Mouse (Mus musculus): ENCODE data around the gene Erich4. TPM values are rescaled to one million over a fixed set of nuclear protein-coding genes. Genes with fewer than 3 reads are reported as not detected.

Gene Erich4
- polyA plus RNA-seq (2015; fragmentation: Nextera tagmentation; extraction: Ambion mirVana): 3.2 and 3.9 TPM in 2 replicates

GRCm38 (mm10) chr7:25615706-25616011 lies at the start of gene Erich4:
Erich4 (minus strand) TSS chr7:25615892.
- ATAC-seq (ENCODE audit: insufficient read depth, low FRiP score, low read depth): no peak
- Histone ChIP-seq H3K36me3 (no peaks in the 10 kb centered on the region), H3K9me3 (no peaks in the 10 kb centered on the region), H3K4me3 (replicated peaks) (no peak within 1 kb of the TSS), H3K9ac (no peak within 1 kb of the TSS), H3K4me2 (no peak within 1 kb of the TSS), H3K27me3 (replicated peaks) (no peaks in the 10 kb centered on the region), H3K27ac (no peak within 1 kb of the TSS), H3K4me1 (peaks cover 9% of the 10 kb centered on the region)
- 82% methylated on average over 5 of the region's 5 CpGs for WGBS

GRCm38 (mm10) chr7:25658657-25659472 lies 43.2 kb upstream of the Erich4 start, which contains the start of the genes Bckdha and Exosc5:
Bckdha (minus strand) TSS chr7:25658981.
Exosc5 (plus strand) TSS chr7:25659164.
- Histone ChIP-seq H3K4me3 (replicated peaks) (peak within 1 kb of the TSS; percentile 67), H3K36me3 (no peaks in the 10 kb centered on the region; the same call in 1 of the 2 replicates), H3K4me2 (peak within 1 kb of the TSS; percentile 72), H3K9ac (peak within 1 kb of the TSS; percentile 47), H3K9me3 (no peaks in the 10 kb centered on the region), H3K27me3 (replicated peaks) (no peaks in the 10 kb centered on the region), H3K27ac (peak within 1 kb of the TSS; percentile 78), H3K4me1 (peaks cover 11% of the 10 kb centered on the region)
- peak; percentile 98 for ATAC-seq (ENCODE audit: insufficient read depth, low FRiP score, low read depth)
- WGBS: under 1% methylated on average over 50 of the region's 50 CpGs

GRCm38 (mm10) chr7:25657785-25658184 lies 42.1 kb upstream of the Erich4 start:
- 25% methylated on average over 10 of the region's 10 CpGs for whole genome bisulfite sequencing
- Histone ChIP-seq H3K27ac (no peak overlapping the region), H3K9ac (peak overlapping the region; percentile 43; the same call in 1 of the 2 replicates)

GRCm38 (mm10) chr7:25655601-25656428 lies 40.1 kb upstream of the Erich4 start:
- Histone ChIP-seq H3K36me3 (no peaks in the 10 kb centered on the region), H3K27ac (no peak overlapping the region), H3K4me1 (peaks cover 11% of the 10 kb centered on the region), H3K4me3 (replicated peaks) (no peak overlapping the region), H3K9me3 (no peaks in the 10 kb centered on the region), H3K4me2 (no peak overlapping the region), H3K9ac (no peak overlapping the region), H3K27me3 (replicated peaks) (no peaks in the 10 kb centered on the region)
- ATAC-seq (ENCODE audit: insufficient read depth, low FRiP score, low read depth): no peak
- 68% methylated on average over 11 of the region's 11 CpGs for WGBS

More at GRCm38 (mm10) chr7:25657785-25658184, 42.1 kb upstream of the Erich4 start:
- Histone ChIP-seq H3K4me1 (peaks cover 11% of the 10 kb centered on the region), H3K9me3 (no peaks in the 10 kb centered on the region), H3K4me2 (peak overlapping the region; percentile 72), H3K36me3 (no peaks in the 10 kb centered on the region), H3K27me3 (replicated peaks) (no peaks in the 10 kb centered on the region), H3K4me3 (replicated peaks) (peak overlapping the region; percentile 67)
- no peak for ATAC-seq (ENCODE audit: insufficient read depth, low FRiP score, low read depth)

- no peaks in the 10 kb centered on the region for H3K27me3 ChIP-seq (replicated peaks)
- 71% methylated on average over 12 of the region's 12 CpGs for WGBS
- ATAC-seq (ENCODE audit: insufficient read depth, low FRiP score, low read depth): no peak
- H3K4me2 ChIP-seq: no peak overlapping the region
- H3K4me3 ChIP-seq (replicated peaks): no peak overlapping the region
- H3K4me1 ChIP-seq: no peaks in the 10 kb centered on the region
- no peak overlapping the region for H3K27ac ChIP-seq
- no peaks in the 10 kb centered on the region for H3K36me3 ChIP-seq
- no peak overlapping the region for H3K9ac ChIP-seq
- H3K9me3 ChIP-seq: no peaks in the 10 kb centered on the region
Observed at GRCm38 (mm10) chr7:25652244-25652759, 36.6 kb upstream of the Erich4 start.

- H3K27me3 ChIP-seq (replicated peaks): no peaks in the 10 kb centered on the region
- no peak for ATAC-seq (ENCODE audit: insufficient read depth, low FRiP score, low read depth)
- H3K9ac ChIP-seq: no peak overlapping the region
- no peak overlapping the region for H3K27ac ChIP-seq
- no peaks in the 10 kb centered on the region for H3K4me1 ChIP-seq
- no peak overlapping the region for H3K4me2 ChIP-seq
- no peaks in the 10 kb centered on the region for H3K36me3 ChIP-seq
- H3K4me3 ChIP-seq (replicated peaks): no peak overlapping the region
- 89% methylated on average over 8 of the region's 8 CpGs for WGBS
- H3K9me3 ChIP-seq: no peaks in the 10 kb centered on the region
Observed at GRCm38 (mm10) chr7:25651281-25651680, 35.6 kb upstream of the Erich4 start.

GRCm38 (mm10) chr7:25649839-25650238 lies 34.1 kb upstream of the Erich4 start:
- 75% methylated on average over 5 of the region's 5 CpGs for WGBS
- Histone ChIP-seq H3K9me3 (no peaks in the 10 kb centered on the region), H3K4me1 (no peaks in the 10 kb centered on the region), H3K27me3 (replicated peaks) (no peaks in the 10 kb centered on the region), H3K9ac (no peak overlapping the region), H3K36me3 (no peaks in the 10 kb centered on the region), H3K27ac (no peak overlapping the region), H3K4me3 (replicated peaks) (no peak overlapping the region), H3K4me2 (no peak overlapping the region)
- no peak for ATAC-seq (ENCODE audit: insufficient read depth, low FRiP score, low read depth)

- Histone ChIP-seq H3K4me1 (no peaks in the 10 kb centered on the region), H3K4me2 (no peak overlapping the region), H3K27ac (no peak overlapping the region), H3K27me3 (replicated peaks) (no peaks in the 10 kb centered on the region), H3K36me3 (no peaks in the 10 kb centered on the region), H3K9ac (no peak overlapping the region), H3K9me3 (no peaks in the 10 kb centered on the region), H3K4me3 (replicated peaks) (no peak overlapping the region)
- ATAC-seq (ENCODE audit: insufficient read depth, low FRiP score, low read depth): no peak
- WGBS: 47% methylated on average over 5 of the region's 5 CpGs
Observed at GRCm38 (mm10) chr7:25647574-25648123, 32.0 kb upstream of the Erich4 start.

- Histone ChIP-seq H3K27ac (no peak overlapping the region), H3K9ac (no peak overlapping the region), H3K4me1 (no peaks in the 10 kb centered on the region), H3K27me3 (replicated peaks) (no peaks in the 10 kb centered on the region), H3K36me3 (no peaks in the 10 kb centered on the region), H3K4me2 (no peak overlapping the region), H3K4me3 (replicated peaks) (no peak overlapping the region), H3K9me3 (no peaks in the 10 kb centered on the region)
- ATAC-seq (ENCODE audit: insufficient read depth, low FRiP score, low read depth): no peak
- 71% methylated on average over 14 of the region's 14 CpGs for WGBS
Observed at GRCm38 (mm10) chr7:25645074-25645473, 29.4 kb upstream of the Erich4 start.

- no peaks in the 10 kb centered on the region for H3K9me3 ChIP-seq
- WGBS: 73% methylated on average over 4 of the region's 4 CpGs
- H3K4me1 ChIP-seq: no peaks in the 10 kb centered on the region
- H3K27me3 ChIP-seq (replicated peaks): no peaks in the 10 kb centered on the region
- H3K4me3 ChIP-seq (replicated peaks): no peak overlapping the region
- no peak overlapping the region for H3K4me2 ChIP-seq
- H3K9ac ChIP-seq: no peak overlapping the region
- H3K36me3 ChIP-seq: no peaks in the 10 kb centered on the region
- ATAC-seq (ENCODE audit: insufficient read depth, low FRiP score, low read depth): no peak
- H3K27ac ChIP-seq: no peak overlapping the region
Observed at GRCm38 (mm10) chr7:25644631-25645030, 28.9 kb upstream of the Erich4 start.

GRCm38 (mm10) chr7:25644136-25644535 lies 28.4 kb upstream of the Erich4 start:
- 64% methylated on average over 10 of the region's 10 CpGs for WGBS
- ATAC-seq (ENCODE audit: insufficient read depth, low FRiP score, low read depth): no peak
- H3K27ac ChIP-seq: no peak overlapping the region

More at GRCm38 (mm10) chr7:25644136-25644535, 28.4 kb upstream of the Erich4 start:
- Histone ChIP-seq H3K9me3 (no peaks in the 10 kb centered on the region), H3K36me3 (no peaks in the 10 kb centered on the region), H3K4me2 (no peak overlapping the region), H3K4me1 (no peaks in the 10 kb centered on the region), H3K27me3 (replicated peaks) (no peaks in the 10 kb centered on the region), H3K4me3 (replicated peaks) (no peak overlapping the region), H3K9ac (no peak overlapping the region)
